Mouse (Mus musculus): ENCODE results near the gene Gad1. TPM values are rescaled to one million over a fixed set of nuclear protein-coding genes. Genes with fewer than 3 reads are reported as not detected.

Gad1 gene
- under 1 TPM in 1 of 2 experiments, not detected in 1; 0.22 TPM for polyA plus RNA-seq (2017; shearing (Covaris generic))

GRCm38 (mm10) chr2:70552772-70553171 lies at the start of gene Gad1:
TSS of gene Gad1 (plus strand) at chr2:70553072.

GRCm38 (mm10) chr2:70508496-70508895 lies 44.4 kb upstream of the Gad1 start, which contains the start of gene Erich2:
TSS of gene Erich2 (plus strand) at chr2:70508819.

Other genes starting within 250 kb of the Gad1 start
- gene Sp5, start 78.1 kb upstream of the Gad1 start, polyA plus RNA-seq (2017; shearing (Covaris generic)): not detected
- gene Erich2, start 44.3 kb upstream of the Gad1 start, polyA plus RNA-seq (2017; shearing (Covaris generic)): under 1 TPM in 1 of 2 experiments, not detected in 1; 0.08 TPM
- gene Gorasp2, start 108.5 kb downstream of the Gad1 start, polyA plus RNA-seq (2017; shearing (Covaris generic)): 100 to 1,000 TPM; 105 to 110 TPM
- 1 to 10 TPM; 5.9 to 7.5 TPM for gene Gm26558, start 109.0 kb downstream of the Gad1 start, polyA plus RNA-seq (2017; shearing (Covaris generic))